Mouse (Mus musculus): ENCODE measurements at regions not wholly inside any gene's neighbourhood (a gene's known extent, or its start where the extent isn't known, plus 50 kb on each side); places are given as distances from the start of the nearest gene placed in this dataset.

GRCm38 (mm10) chr4:101354086-101354855, 64.8 kb upstream of the Ak4 start:
- DNase-seq (ENCODE audit: low read depth, low spot score): peak; percentile 9

GRCm38 (mm10) chr4:101352178-101352577, 66.9 kb upstream of the Ak4 start:
- Histone ChIP-seq H3K27me3 (ENCODE audit: control insufficient read depth, insufficient read depth, low read length, poor library complexity, severe bottlenecking) (no peaks in the 10 kb centered on the region), H3K36me3 (ENCODE audit: control insufficient read depth, insufficient read depth, low read length, poor library complexity, severe bottlenecking) (no peaks in the 10 kb centered on the region)
- no peak for DNase-seq (ENCODE audit: low read depth, low spot score)

More at GRCm38 (mm10) chr4:101354086-101354855, 64.8 kb upstream of the Ak4 start:
- Histone ChIP-seq H3K27me3 (ENCODE audit: control insufficient read depth, insufficient read depth, low read length, poor library complexity, severe bottlenecking) (no peaks in the 10 kb centered on the region), H3K36me3 (ENCODE audit: control insufficient read depth, insufficient read depth, low read length, poor library complexity, severe bottlenecking) (no peaks in the 10 kb centered on the region)

- no peaks in the 10 kb centered on the region for H3K36me3 ChIP-seq (ENCODE audit: control insufficient read depth, insufficient read depth, low read length, poor library complexity, severe bottlenecking)
- H3K27me3 ChIP-seq (ENCODE audit: control insufficient read depth, insufficient read depth, low read length, poor library complexity, severe bottlenecking): no peaks in the 10 kb centered on the region
- no peak for DNase-seq (ENCODE audit: low read depth, low spot score)
Measured at GRCm38 (mm10) chr4:101351716-101352115, 67.4 kb upstream of the Ak4 start.

- no peaks in the 10 kb centered on the region for H3K36me3 ChIP-seq (ENCODE audit: control insufficient read depth, insufficient read depth, low read length, poor library complexity, severe bottlenecking)
- H3K27me3 ChIP-seq (ENCODE audit: control insufficient read depth, insufficient read depth, low read length, poor library complexity, severe bottlenecking): no peaks in the 10 kb centered on the region
- DNase-seq (ENCODE audit: low read depth, low spot score): no peak
Measured at GRCm38 (mm10) chr4:101350656-101351055, 68.4 kb upstream of the Ak4 start.

GRCm38 (mm10) chr4:101350222-101350621, 68.9 kb upstream of the Ak4 start:
- DNase-seq (ENCODE audit: low read depth, low spot score): no peak
- no peaks in the 10 kb centered on the region for H3K36me3 ChIP-seq (ENCODE audit: control insufficient read depth, insufficient read depth, low read length, poor library complexity, severe bottlenecking)
- no peaks in the 10 kb centered on the region for H3K27me3 ChIP-seq (ENCODE audit: control insufficient read depth, insufficient read depth, low read length, poor library complexity, severe bottlenecking)

- DNase-seq (ENCODE audit: low read depth, low spot score): peak; percentile 85
- Histone ChIP-seq H3K36me3 (ENCODE audit: control insufficient read depth, insufficient read depth, low read length, poor library complexity, severe bottlenecking) (no peaks in the 10 kb centered on the region), H3K27me3 (ENCODE audit: control insufficient read depth, insufficient read depth, low read length, poor library complexity, severe bottlenecking) (no peaks in the 10 kb centered on the region)
Measured at GRCm38 (mm10) chr4:101349413-101349812, 69.7 kb upstream of the Ak4 start.

- DNase-seq (ENCODE audit: low read depth, low spot score): no peak
- Histone ChIP-seq H3K36me3 (ENCODE audit: control insufficient read depth, insufficient read depth, low read length, poor library complexity, severe bottlenecking) (no peaks in the 10 kb centered on the region), H3K27me3 (ENCODE audit: control insufficient read depth, insufficient read depth, low read length, poor library complexity, severe bottlenecking) (no peaks in the 10 kb centered on the region)
Measured at GRCm38 (mm10) chr4:101347309-101347708, 71.8 kb upstream of the Ak4 start.

- H3K27me3 ChIP-seq (ENCODE audit: control insufficient read depth, insufficient read depth, low read length, poor library complexity, severe bottlenecking): no peaks in the 10 kb centered on the region
- DNase-seq (ENCODE audit: low read depth, low spot score): peak; percentile 38
- H3K36me3 ChIP-seq (ENCODE audit: control insufficient read depth, insufficient read depth, low read length, poor library complexity, severe bottlenecking): no peaks in the 10 kb centered on the region
Measured at GRCm38 (mm10) chr4:101342071-101342762, 76.9 kb upstream of the Ak4 start.

- H3K27me3 ChIP-seq (ENCODE audit: control insufficient read depth, insufficient read depth, low read length, poor library complexity, severe bottlenecking): no peaks in the 10 kb centered on the region
- H3K36me3 ChIP-seq (ENCODE audit: control insufficient read depth, insufficient read depth, low read length, poor library complexity, severe bottlenecking): no peaks in the 10 kb centered on the region
- DNase-seq (ENCODE audit: low read depth, low spot score): no peak
Measured at GRCm38 (mm10) chr4:101340741-101341140, 75.7 kb upstream of the Jak1 start.

- no peak for DNase-seq (ENCODE audit: low read depth, low spot score)
- H3K27me3 ChIP-seq (ENCODE audit: control insufficient read depth, insufficient read depth, low read length, poor library complexity, severe bottlenecking): no peaks in the 10 kb centered on the region
- H3K36me3 ChIP-seq (ENCODE audit: control insufficient read depth, insufficient read depth, low read length, poor library complexity, severe bottlenecking): no peaks in the 10 kb centered on the region
Measured at GRCm38 (mm10) chr4:101338211-101338610, 73.1 kb upstream of the Jak1 start.

- H3K36me3 ChIP-seq (ENCODE audit: control insufficient read depth, insufficient read depth, low read length, poor library complexity, severe bottlenecking): no peaks in the 10 kb centered on the region
- H3K27me3 ChIP-seq (ENCODE audit: control insufficient read depth, insufficient read depth, low read length, poor library complexity, severe bottlenecking): no peaks in the 10 kb centered on the region
- DNase-seq (ENCODE audit: low read depth, low spot score): no peak
Measured at GRCm38 (mm10) chr4:101336811-101337210, 71.7 kb upstream of the Jak1 start.

GRCm38 (mm10) chr4:101336371-101336770, 71.3 kb upstream of the Jak1 start:
- Histone ChIP-seq H3K36me3 (ENCODE audit: control insufficient read depth, insufficient read depth, low read length, poor library complexity, severe bottlenecking) (no peaks in the 10 kb centered on the region), H3K27me3 (ENCODE audit: control insufficient read depth, insufficient read depth, low read length, poor library complexity, severe bottlenecking) (no peaks in the 10 kb centered on the region)
- DNase-seq (ENCODE audit: low read depth, low spot score): no peak

- no peak for DNase-seq (ENCODE audit: low read depth, low spot score)
- H3K27me3 ChIP-seq (ENCODE audit: control insufficient read depth, insufficient read depth, low read length, poor library complexity, severe bottlenecking): no peaks in the 10 kb centered on the region
Measured at GRCm38 (mm10) chr4:101333868-101334267, 68.8 kb upstream of the Jak1 start.

GRCm38 (mm10) chr4:101333036-101333435, 68.0 kb upstream of the Jak1 start:
- Histone ChIP-seq H3K36me3 (ENCODE audit: control insufficient read depth, insufficient read depth, low read length, poor library complexity, severe bottlenecking) (no peaks in the 10 kb centered on the region), H3K27me3 (ENCODE audit: control insufficient read depth, insufficient read depth, low read length, poor library complexity, severe bottlenecking) (no peaks in the 10 kb centered on the region)
- DNase-seq (ENCODE audit: low read depth, low spot score): no peak

More at GRCm38 (mm10) chr4:101333868-101334267, 68.8 kb upstream of the Jak1 start:
- H3K36me3 ChIP-seq (ENCODE audit: control insufficient read depth, insufficient read depth, low read length, poor library complexity, severe bottlenecking): no peaks in the 10 kb centered on the region

- DNase-seq (ENCODE audit: low read depth, low spot score): no peak
- H3K27me3 ChIP-seq (ENCODE audit: control insufficient read depth, insufficient read depth, low read length, poor library complexity, severe bottlenecking): no peaks in the 10 kb centered on the region
- H3K36me3 ChIP-seq (ENCODE audit: control insufficient read depth, insufficient read depth, low read length, poor library complexity, severe bottlenecking): no peaks in the 10 kb centered on the region
Measured at GRCm38 (mm10) chr4:101331231-101331630, 66.1 kb upstream of the Jak1 start.

Measured in splenic B cell, adult 2 months (primary cell).